Mouse (Mus musculus) myocyte (in vitro differentiated cells): ENCODE results near the gene Coro2a. TPM values are rescaled to one million over a fixed set of nuclear protein-coding genes. Genes with fewer than 3 reads are reported as not detected.

Source experiments
- H3K27me3 ChIP-seq: one replicate; pipeline ENCODE4 v1.6.1; 2011; ENCODE audit not compliant: control insufficient read depth, insufficient read depth, insufficient read length
- H3K36me3 ChIP-seq: one replicate; pipeline ENCODE4 v1.6.1; 2011; ENCODE audit not compliant: control insufficient read depth, insufficient read depth
- H3K4me2 ChIP-seq: one replicate; pipeline ENCODE4 v1.6.1; 2011; ENCODE audit warnings: low read depth, control low read depth
- H3K4me3 ChIP-seq: one replicate; pipeline ENCODE4 v1.5.1; 2011; ENCODE audit warnings: mild to moderate bottlenecking, control low read depth, moderate library complexity
- H3K79me2 ChIP-seq: one replicate; pipeline ENCODE4 v1.6.1; 2011; ENCODE audit not compliant: control insufficient read depth, insufficient read depth
- H3ac ChIP-seq: one replicate; pipeline ENCODE4 v1.6.1; 2011; ENCODE audit not compliant: control insufficient read depth, insufficient read length
- CEBPB ChIP-seq: IDR thresholded peaks from 2 replicates; pipeline ENCODE4 v1.6.1; 2011; ENCODE audit warnings: mild to moderate bottlenecking, moderate library complexity; ENCODE audit not compliant: poor library complexity, insufficient read depth, severe bottlenecking
- E2F4 ChIP-seq: IDR thresholded peaks from one replicate; pipeline ENCODE4 v1.6.1; 2011; ENCODE audit warnings: mild to moderate bottlenecking, control low read depth, moderate library complexity; ENCODE audit not compliant: insufficient read depth
- MAX ChIP-seq: IDR thresholded peaks from one replicate; pipeline ENCODE4 v1.6.1; 2011; ENCODE audit warnings: low read depth, mild to moderate bottlenecking, control low read depth
- MYOD1 ChIP-seq, 3 experiments: IDR thresholded peaks; one replicate each; pipeline ENCODE4 v1.6.1; 2011; ENCODE audit warnings: control low read depth in 2 of 3, low read depth in 2 of 3, mild to moderate bottlenecking in 2 of 3, moderate library complexity in 1 of 3; ENCODE audit not compliant: insufficient read length in 2 of 3, control insufficient read depth in 1 of 3
- MYOG ChIP-seq, 3 experiments: IDR thresholded peaks; one replicate each; pipeline ENCODE4 v1.6.1; 2011; ENCODE audit warnings: control low read depth in 2 of 3, low read depth in 2 of 3, mild to moderate bottlenecking in 2 of 3; ENCODE audit not compliant: insufficient read length in 2 of 3, control insufficient read depth in 1 of 3, insufficient read depth in 1 of 3
- POLR2A ChIP-seq: IDR thresholded peaks from one replicate; pipeline ENCODE4 v1.6.1; 2011; ENCODE audit warnings: low read depth, mild to moderate bottlenecking, control low read depth, moderate library complexity; ENCODE audit not compliant: insufficient read length
- POLR2AphosphoS2 ChIP-seq: IDR thresholded peaks from one replicate; pipeline ENCODE4 v1.6.1; 2011; ENCODE audit warnings: low read depth, control low read depth; ENCODE audit not compliant: insufficient read length
- REST ChIP-seq: IDR thresholded peaks from one replicate; pipeline ENCODE4 v1.6.1; 2011; ENCODE audit warnings: mild to moderate bottlenecking, control low read depth, moderate library complexity; ENCODE audit not compliant: insufficient read depth, insufficient read length
- SRF ChIP-seq: IDR thresholded peaks from one replicate; pipeline ENCODE4 v1.6.1; 2011; ENCODE audit warnings: low read depth; ENCODE audit not compliant: control insufficient read depth, insufficient read length
- TCF12 ChIP-seq: IDR thresholded peaks from one replicate; pipeline ENCODE4 v1.6.1; 2011; ENCODE audit warnings: mild to moderate bottlenecking, control low read depth; ENCODE audit not compliant: poor library complexity, insufficient read depth, severe bottlenecking
- TCF3 ChIP-seq: IDR thresholded peaks from one replicate; pipeline ENCODE4 v1.6.1; 2011; ENCODE audit warnings: low read depth, control low read depth; ENCODE audit not compliant: insufficient read length
- USF1 ChIP-seq: IDR thresholded peaks from one replicate; pipeline ENCODE4 v1.6.1; 2011; ENCODE audit warnings: low read depth, mild to moderate bottlenecking, control low read depth, moderate library complexity
- polyA plus RNA-seq: library from polyadenylated mRNA; unstranded; fragments of >200 nt; fragmentation: generic; extraction: Trizol; gene quantifications from one replicate; pipeline ENCODE4 v1.2.1, GENCODE M21; 2012; ENCODE audit warnings: missing spikeins

The Coro2a gene
- polyA plus RNA-seq, 1 experiment, result 0.30 TPM

DNA sequence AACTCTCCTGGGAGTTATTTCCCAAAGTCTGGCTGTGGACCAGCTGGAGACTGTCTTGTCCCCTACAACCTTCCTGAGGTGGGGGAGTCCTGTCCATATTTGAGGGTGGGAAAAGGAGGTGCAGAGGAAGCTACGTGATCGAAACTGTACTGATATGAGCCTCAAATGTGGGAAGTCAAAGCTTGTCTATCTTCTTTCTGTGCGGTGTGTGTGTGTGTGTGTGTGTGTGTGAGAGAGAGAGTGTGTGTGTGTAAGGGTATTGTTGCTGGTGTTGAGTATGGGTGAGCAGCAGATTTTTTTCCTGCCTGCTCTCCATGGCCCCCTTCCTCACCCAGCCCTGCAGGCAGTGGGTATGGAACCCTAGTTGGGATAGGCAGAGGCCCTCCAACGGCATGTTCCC, 37.8 kb downstream of the Coro2a start:
- H3ac ChIP-seq, result no peak overlapping the region
- no peak for TF ChIP-seq TCF3

DNA sequence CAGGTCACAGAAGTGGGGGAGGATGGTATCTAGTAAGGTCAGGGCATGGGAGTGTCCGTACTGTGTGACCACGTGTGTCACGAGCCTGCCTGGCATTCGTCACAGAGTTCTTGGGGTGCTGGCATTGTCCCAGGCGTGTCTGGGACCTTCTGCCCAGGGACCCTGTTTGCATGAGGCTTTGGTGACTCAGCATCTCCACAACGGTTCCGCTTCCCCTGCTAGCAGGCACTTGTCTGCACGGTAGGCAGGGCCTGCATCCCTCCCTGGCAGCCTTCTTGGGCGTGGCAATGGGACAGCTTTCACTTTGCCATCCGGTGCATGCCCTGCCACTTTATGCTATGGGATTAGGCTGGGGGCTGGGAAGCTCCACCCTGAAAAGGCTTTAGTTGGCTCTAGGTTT, 38.2 kb downstream of the Coro2a start:
- Histone ChIP-seq H3ac (no peak overlapping the region), H3K36me3 (no peaks in the 10 kb centered on the region), H3K27me3 (no peaks in the 10 kb centered on the region), H3K79me2 (no peaks in the 10 kb centered on the region), H3K4me3 (no peak overlapping the region), H3K4me2 (peak overlapping the region; percentile 68)
- TF ChIP-seq MYOG (IDR thresholded peaks at IDR 0.05; ENCODE audit: control insufficient read depth in 1 of 3, insufficient read depth in 1 of 3, insufficient read length in 2 of 3, low read depth in 2 of 3) (no peak), TCF12 (no peak), MAX (no peak), USF1 (no peak), CEBPB (no peak), TCF3 (no peak), REST (no peak), E2F4 (no peak), POLR2AphosphoS2 (no peak), SRF (no peak), POLR2A (no peak), MYOD1 (IDR thresholded peaks at IDR 0.05; ENCODE audit: control insufficient read depth in 1 of 3, insufficient read length in 2 of 3, low read depth in 2 of 3) (no peak)

More for the DNA sequence above, 37.8 kb downstream of the Coro2a start:
- no peak overlapping the region for H3K4me3 ChIP-seq
- H3K27me3 ChIP-seq, result no peaks in the 10 kb centered on the region
- H3K36me3 ChIP-seq, result no peaks in the 10 kb centered on the region
- peak overlapping the region; percentile 68 for H3K4me2 ChIP-seq
- H3K79me2 ChIP-seq, result no peaks in the 10 kb centered on the region

DNA sequence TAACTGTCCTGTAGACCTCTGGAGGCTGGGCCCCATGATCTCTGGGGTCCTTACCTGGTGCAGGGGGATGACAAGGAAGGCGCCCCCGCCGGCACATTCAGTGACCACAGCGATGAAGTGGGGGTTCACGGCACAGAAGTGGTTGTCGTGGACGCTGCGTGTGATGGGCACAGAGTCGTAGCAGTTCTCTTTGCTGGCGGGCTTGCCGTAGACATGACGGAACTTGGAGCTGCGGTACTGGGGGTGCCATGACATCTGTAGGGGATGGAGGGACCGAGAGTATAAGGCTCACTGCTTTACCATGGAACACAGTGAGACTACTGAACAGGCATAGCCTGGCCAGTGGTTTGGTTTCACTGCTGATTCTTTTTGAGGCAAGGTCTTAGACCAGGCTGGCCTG, 39.2 kb downstream of the Coro2a start:
- Histone ChIP-seq H3ac (no peak overlapping the region), H3K4me3 (no peak overlapping the region), H3K36me3 (no peaks in the 10 kb centered on the region), H3K79me2 (no peaks in the 10 kb centered on the region), H3K27me3 (no peaks in the 10 kb centered on the region), H3K4me2 (no peak overlapping the region)
- no peak for TF ChIP-seq POLR2AphosphoS2
- no peak for TF ChIP-seq SRF
- TF ChIP-seq USF1, result no peak
- TF ChIP-seq MAX, result no peak
- TF ChIP-seq POLR2A, result no peak
- TF ChIP-seq MYOD1 (IDR thresholded peaks at IDR 0.05; ENCODE audit: control insufficient read depth in 1 of 3, insufficient read length in 2 of 3, low read depth in 2 of 3), result no peak
- no peak for TF ChIP-seq TCF3
- TF ChIP-seq MYOG (IDR thresholded peaks at IDR 0.05; ENCODE audit: control insufficient read depth in 1 of 3, insufficient read depth in 1 of 3, insufficient read length in 2 of 3, low read depth in 2 of 3), result no peak
- no peak for TF ChIP-seq E2F4
- no peak for TF ChIP-seq CEBPB
- no peak for TF ChIP-seq REST
- TF ChIP-seq TCF12, result no peak

DNA sequence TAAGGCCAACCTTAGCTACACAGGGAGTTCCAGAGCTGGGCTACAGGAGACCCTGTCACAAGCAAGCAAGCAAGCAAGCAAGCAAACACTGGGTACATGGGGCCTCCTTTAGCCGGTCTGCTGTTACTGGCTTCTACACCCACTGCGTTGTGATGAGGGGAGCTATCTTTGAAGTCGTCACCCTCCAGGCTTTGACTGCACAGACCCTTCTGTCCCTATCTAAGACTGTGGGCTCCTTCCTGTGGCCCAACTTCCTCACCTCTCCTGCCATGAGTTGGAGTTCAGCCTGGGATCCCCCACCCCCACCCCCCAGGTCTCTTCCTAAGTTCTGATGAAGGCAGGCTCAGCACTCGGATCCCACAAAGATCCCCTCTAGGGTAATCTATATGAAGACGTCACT, 40.0 kb downstream of the Coro2a start:
- H3K4me3 ChIP-seq, result no peak overlapping the region
- TF ChIP-seq MAX (no peak), MYOG (IDR thresholded peaks at IDR 0.05; ENCODE audit: control insufficient read depth in 1 of 3, insufficient read depth in 1 of 3, insufficient read length in 2 of 3, low read depth in 2 of 3) (no peak), CEBPB (no peak), TCF12 (no peak), POLR2A (no peak), USF1 (no peak), REST (no peak), POLR2AphosphoS2 (no peak), TCF3 (no peak), MYOD1 (IDR thresholded peaks at IDR 0.05; ENCODE audit: control insufficient read depth in 1 of 3, insufficient read length in 2 of 3, low read depth in 2 of 3) (no peak), E2F4 (no peak), SRF (no peak)
- H3K79me2 ChIP-seq, result no peaks in the 10 kb centered on the region
- H3K27me3 ChIP-seq, result no peaks in the 10 kb centered on the region
- no peak overlapping the region for H3K4me2 ChIP-seq
- H3ac ChIP-seq, result no peak overlapping the region
- no peaks in the 10 kb centered on the region for H3K36me3 ChIP-seq

DNA sequence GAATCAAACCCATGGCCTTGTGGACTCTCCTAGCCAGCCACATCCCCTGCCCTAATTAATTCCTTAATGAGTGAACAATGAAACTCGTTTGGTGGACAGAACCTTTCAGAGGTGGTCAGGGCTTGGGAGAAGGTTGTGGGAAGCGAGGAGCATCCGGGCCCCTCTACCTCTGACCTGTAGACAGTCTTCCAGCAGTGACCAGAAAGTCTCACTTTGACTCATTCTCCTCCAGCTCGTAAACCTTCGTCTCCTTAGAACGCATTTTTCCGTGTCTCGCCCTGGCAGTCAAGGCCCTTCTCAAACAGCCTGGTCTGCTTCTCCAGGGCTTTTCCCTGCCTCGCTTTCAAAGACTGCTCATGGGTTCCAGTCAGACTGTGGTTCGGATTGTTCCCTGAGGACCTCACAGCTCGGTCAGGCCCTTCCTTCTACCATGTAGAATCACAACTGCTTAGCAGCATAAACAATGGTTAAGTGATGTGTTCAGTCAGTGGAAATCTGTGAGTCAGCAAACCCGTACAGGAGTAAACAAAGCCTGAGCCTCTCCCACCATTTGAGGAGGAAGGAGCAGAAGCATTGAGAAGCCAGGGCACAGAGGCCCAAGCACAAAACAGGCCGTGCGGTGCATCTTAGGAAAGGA, 41.8 kb downstream of the Coro2a start:
- H3K27me3 ChIP-seq, result no peaks in the 10 kb centered on the region
- no peak for TF ChIP-seq MYOD1 (IDR thresholded peaks at IDR 0.05; ENCODE audit: control insufficient read depth in 1 of 3, insufficient read length in 2 of 3, low read depth in 2 of 3)
- no peak for TF ChIP-seq POLR2A
- TF ChIP-seq E2F4, result no peak
- TF ChIP-seq USF1, result no peak
- no peak for TF ChIP-seq MAX
- no peak for TF ChIP-seq TCF3
- no peak for TF ChIP-seq MYOG (IDR thresholded peaks at IDR 0.05; ENCODE audit: control insufficient read depth in 1 of 3, insufficient read depth in 1 of 3, insufficient read length in 2 of 3, low read depth in 2 of 3)
- no peak for TF ChIP-seq REST
- no peak for TF ChIP-seq POLR2AphosphoS2
- TF ChIP-seq SRF, result no peak
- no peak for TF ChIP-seq TCF12
- H3K4me3 ChIP-seq, result no peak overlapping the region
- H3K36me3 ChIP-seq, result no peaks in the 10 kb centered on the region
- H3K79me2 ChIP-seq, result no peaks in the 10 kb centered on the region
- no peak overlapping the region for H3ac ChIP-seq
- H3K4me2 ChIP-seq, result no peak overlapping the region
